Mouse (Mus musculus) kidney, embryonic 16.5 days (tissue): ENCODE measurements at regions not wholly inside any gene's neighbourhood (a gene's known extent, or its start where the extent isn't known, plus 50 kb on each side); places are given as distances from the start of the nearest gene placed in this dataset.

ENCODE experiments used
- ATAC-seq: fragments of 200-750 bp; cut with Nextera tagmentation; 2 replicates; pipeline ENCODE4 v1.8.0; 2017; ENCODE audit warnings: moderate TSS enrichment; ENCODE audit not compliant: low FRiP score, low TSS enrichment
- H3K27ac ChIP-seq: fragments of 300-500 bp; sonication (generic); 2 replicates; pipeline ENCODE4 v1.5.1; 2014; ENCODE audit warnings: low read length
- H3K27me3 ChIP-seq: fragments of 300-500 bp; sonication (generic); 2 replicates; pipeline ENCODE4 v1.6.1; 2014; ENCODE audit warnings: low read length, control low read depth, mixed read lengths; ENCODE audit not compliant: insufficient read depth
- H3K36me3 ChIP-seq: fragments of 300-500 bp; sonication (generic); 2 replicates; pipeline ENCODE4 v1.6.1; 2014; ENCODE audit warnings: low read length, control low read depth, mixed read lengths; ENCODE audit not compliant: insufficient read depth
- H3K4me1 ChIP-seq: fragments of 300-500 bp; sonication (generic); 2 replicates; pipeline ENCODE4 v1.6.1; 2014; ENCODE audit warnings: low read length, control low read depth, mixed read lengths; ENCODE audit not compliant: insufficient read depth
- H3K4me2 ChIP-seq: fragments of 300-500 bp; sonication (generic); replicated peaks from 2 replicates; pipeline ENCODE4 v1.6.1; 2014; ENCODE audit warnings: low read depth, low read length
- H3K4me3 ChIP-seq: fragments of 300-500 bp; sonication (generic); 2 replicates; pipeline ENCODE4 v1.5.1; 2014; ENCODE audit warnings: mild to moderate bottlenecking, low read length
- H3K9ac ChIP-seq: fragments of 300-500 bp; sonication (generic); replicated peaks from 2 replicates; pipeline ENCODE4 v1.6.1; 2014; ENCODE audit warnings: low read length
- H3K9me3 ChIP-seq: fragments of 300-500 bp; sonication (generic); 2 replicates; pipeline ENCODE4 v1.6.1; 2016; ENCODE audit warnings: low read length, control low read depth
- WGBS: fragments of 180-500 bp; shearing (Covaris S2); extraction: QIAGEN DNeasy Blood & Tissue Kit; methylation state at CpG from one replicate; pipeline ENCODE4 v1.1.7; 2014; 5-methylcytosine and 5-hydroxymethylcytosine counted together

DNA sequence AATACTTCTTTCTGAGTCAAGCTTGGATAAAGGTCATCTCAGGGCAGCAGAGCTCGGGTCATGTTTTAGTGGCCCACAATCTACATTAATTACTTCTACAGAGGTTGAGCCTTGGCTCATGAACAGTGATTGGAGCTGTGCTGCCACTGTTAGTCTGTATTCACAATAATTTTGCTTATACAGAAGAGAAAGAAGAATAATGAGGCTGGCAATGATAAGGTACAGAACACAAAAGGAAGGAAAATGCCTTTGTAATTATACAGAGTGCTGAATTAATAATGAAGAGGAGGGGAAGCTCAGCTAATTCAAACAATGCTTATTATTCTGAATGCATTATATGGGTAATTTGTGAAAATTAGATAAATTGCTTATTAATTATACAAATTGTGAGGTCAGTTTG is 573.9 kb upstream of the Cblb start:
- no peak for ATAC-seq
- WGBS: 32% methylated on average over 1 of the region's 1 CpGs
- Histone ChIP-seq H3K4me1 (no peaks in the 10 kb centered on the region), H3K4me3 (no peak overlapping the region), H3K4me2 (no peak overlapping the region), H3K9ac (no peak overlapping the region), H3K27me3 (no peaks in the 10 kb centered on the region), H3K36me3 (no peaks in the 10 kb centered on the region), H3K27ac (no peak overlapping the region), H3K9me3 (no peaks in the 10 kb centered on the region)

- WGBS: 20% methylated on average over 3 of the region's 3 CpGs
- ATAC-seq: peak; percentile 80; the same call in 1 of the 2 replicates
- no peaks in the 10 kb centered on the region for H3K27me3 ChIP-seq
Observed at GRCm38 (mm10) chr16:51475690-51476089, 555.3 kb upstream of the Cblb start.

DNA sequence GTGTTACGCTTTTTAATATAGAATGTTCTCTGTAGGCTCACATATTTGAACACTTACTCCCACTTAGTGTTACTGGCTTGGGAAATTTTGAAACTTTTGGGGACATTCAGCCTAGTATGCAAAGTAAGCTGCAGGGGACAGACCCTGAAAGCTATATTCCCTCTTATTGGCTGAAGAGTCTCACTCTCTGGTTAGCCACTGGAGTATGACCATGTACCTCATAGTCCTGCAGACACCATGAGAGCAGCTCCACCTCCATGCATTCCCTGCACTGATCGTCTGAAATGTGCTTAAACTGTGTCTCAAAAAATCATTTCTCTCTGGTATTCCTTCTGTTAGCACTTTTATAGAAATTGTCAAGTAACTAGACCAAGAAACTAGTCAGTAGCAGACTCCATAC is 534.9 kb upstream of the Cblb start:
- ATAC-seq: no peak
- H3K4me2 ChIP-seq: no peak overlapping the region
- no peak overlapping the region for H3K4me3 ChIP-seq
- 89% methylated on average over 2 of the region's 2 CpGs for WGBS
- H3K27me3 ChIP-seq: no peaks in the 10 kb centered on the region
- no peak overlapping the region for H3K9ac ChIP-seq
- no peak overlapping the region for H3K27ac ChIP-seq
- H3K36me3 ChIP-seq: no peaks in the 10 kb centered on the region
- no peaks in the 10 kb centered on the region for H3K4me1 ChIP-seq
- H3K9me3 ChIP-seq: no peaks in the 10 kb centered on the region

More at GRCm38 (mm10) chr16:51475690-51476089, 555.3 kb upstream of the Cblb start:
- no peak overlapping the region for H3K27ac ChIP-seq
- no peak overlapping the region for H3K9ac ChIP-seq
- H3K4me1 ChIP-seq: no peaks in the 10 kb centered on the region
- no peak overlapping the region for H3K4me3 ChIP-seq
- no peak overlapping the region for H3K4me2 ChIP-seq
- no peaks in the 10 kb centered on the region for H3K9me3 ChIP-seq
- H3K36me3 ChIP-seq: no peaks in the 10 kb centered on the region

GRCm38 (mm10) chr16:51497777-51498176 is 533.2 kb upstream of the Cblb start:
- no peak for ATAC-seq
- no peaks in the 10 kb centered on the region for H3K36me3 ChIP-seq
- H3K4me1 ChIP-seq: no peaks in the 10 kb centered on the region
- H3K9me3 ChIP-seq: no peaks in the 10 kb centered on the region
- no peak overlapping the region for H3K4me2 ChIP-seq
- H3K27me3 ChIP-seq: no peaks in the 10 kb centered on the region
- WGBS: 82% methylated on average over 7 of the region's 7 CpGs
- H3K9ac ChIP-seq: no peak overlapping the region
- H3K27ac ChIP-seq: no peak overlapping the region
- H3K4me3 ChIP-seq: no peak overlapping the region

- Histone ChIP-seq H3K36me3 (no peaks in the 10 kb centered on the region), H3K9ac (no peak overlapping the region), H3K4me2 (no peak overlapping the region), H3K27ac (no peak overlapping the region), H3K9me3 (no peaks in the 10 kb centered on the region), H3K27me3 (no peaks in the 10 kb centered on the region), H3K4me1 (no peaks in the 10 kb centered on the region), H3K4me3 (no peak overlapping the region)
- 59% methylated on average over 3 of the region's 3 CpGs for WGBS
- no peak for ATAC-seq
Observed at GRCm38 (mm10) chr16:51517079-51517478, 513.9 kb upstream of the Cblb start.

DNA sequence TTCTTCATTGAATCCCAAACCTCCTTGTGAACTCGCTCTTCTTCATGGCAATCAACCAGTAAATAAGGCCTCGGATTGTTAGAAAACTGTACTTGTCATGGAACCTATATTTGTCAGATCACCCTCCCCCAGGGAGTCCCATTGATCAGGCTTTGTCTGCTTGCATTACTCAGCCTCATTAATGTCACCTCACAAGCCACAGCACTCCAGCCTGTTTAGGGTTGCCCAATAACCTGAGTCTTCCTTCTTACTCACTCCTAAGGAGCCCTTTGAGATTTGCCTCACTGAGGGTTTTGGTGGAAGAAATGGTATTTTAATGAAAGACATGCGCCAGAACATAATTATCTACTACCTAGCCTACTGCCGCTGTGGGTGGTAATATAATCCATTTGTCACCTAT is 510.3 kb upstream of the Cblb start:
- Histone ChIP-seq H3K4me2 (no peak overlapping the region), H3K36me3 (no peaks in the 10 kb centered on the region), H3K9ac (no peak overlapping the region), H3K27ac (no peak overlapping the region), H3K4me3 (no peak overlapping the region), H3K27me3 (no peaks in the 10 kb centered on the region), H3K4me1 (no peaks in the 10 kb centered on the region), H3K9me3 (no peaks in the 10 kb centered on the region)
- ATAC-seq: no peak
- 89% methylated on average over 4 of the region's 4 CpGs for WGBS

DNA sequence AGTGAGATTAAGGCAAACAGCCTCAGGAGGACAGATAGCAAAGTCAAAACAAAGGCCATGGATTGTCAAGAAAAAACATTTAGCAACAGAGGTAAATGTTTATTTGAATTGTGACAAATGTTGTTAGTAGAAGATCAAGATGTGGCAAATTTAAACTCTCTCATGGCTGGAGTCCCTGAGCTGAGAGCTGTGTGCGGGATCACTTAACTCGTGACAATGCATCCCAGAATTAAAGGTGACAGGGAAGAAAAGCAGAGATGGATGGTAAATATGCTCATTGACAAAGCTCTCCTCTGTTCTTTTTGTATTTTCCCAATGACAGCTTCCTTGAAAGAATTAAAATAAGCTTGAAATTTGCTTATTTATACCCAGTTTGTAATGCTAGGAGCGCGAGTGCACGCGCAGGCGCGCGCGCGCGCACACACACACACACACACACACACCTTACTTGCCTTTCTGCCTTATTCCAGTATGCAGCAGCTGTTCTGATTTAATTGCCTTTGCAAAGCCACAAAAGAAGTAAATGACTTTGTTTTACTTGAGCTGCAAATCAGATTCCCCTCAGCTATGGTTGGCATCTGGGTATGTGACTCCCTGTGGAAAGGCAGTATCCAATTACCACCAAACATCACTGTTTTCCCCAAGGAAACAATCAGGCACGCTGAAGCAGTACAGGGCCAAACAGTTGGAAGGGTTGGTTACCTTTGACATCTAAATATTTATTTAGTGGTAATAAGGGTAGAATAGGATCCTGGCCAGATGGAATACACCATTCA is 509.5 kb upstream of the Cblb start:
- no peak overlapping the region for H3K4me3 ChIP-seq
- H3K4me1 ChIP-seq: no peaks in the 10 kb centered on the region
- ATAC-seq: peak; percentile 87; the same call in 1 of the 2 replicates
- no peak overlapping the region for H3K4me2 ChIP-seq
- no peaks in the 10 kb centered on the region for H3K36me3 ChIP-seq
- H3K9ac ChIP-seq: no peak overlapping the region
- H3K27me3 ChIP-seq: no peaks in the 10 kb centered on the region
- WGBS: 75% methylated on average over 13 of the region's 13 CpGs
- H3K27ac ChIP-seq: no peak overlapping the region
- no peaks in the 10 kb centered on the region for H3K9me3 ChIP-seq

DNA sequence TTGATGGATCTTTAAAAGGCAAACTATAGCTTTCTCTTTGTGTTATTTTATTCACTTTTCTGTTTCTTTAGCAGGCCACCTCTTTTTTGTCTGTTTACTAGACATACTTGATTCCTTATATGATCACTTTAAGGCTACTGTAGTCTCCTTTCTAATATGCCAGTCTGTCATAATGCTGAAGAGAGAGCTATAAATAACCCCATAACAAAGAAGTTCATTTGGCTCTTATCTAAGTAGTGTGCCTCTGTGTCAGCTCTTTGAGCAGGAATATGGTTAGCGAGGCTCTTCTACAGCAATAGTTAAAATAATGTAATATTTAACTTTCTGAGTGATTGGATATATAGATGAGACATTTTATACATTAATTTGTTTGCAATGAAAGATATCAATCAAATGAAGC is 507.0 kb upstream of the Cblb start:
- no peak for ATAC-seq
- no peak overlapping the region for H3K4me3 ChIP-seq
- no peaks in the 10 kb centered on the region for H3K36me3 ChIP-seq
- no peak overlapping the region for H3K9ac ChIP-seq
- no peaks in the 10 kb centered on the region for H3K27me3 ChIP-seq
- H3K9me3 ChIP-seq: no peaks in the 10 kb centered on the region
- H3K4me2 ChIP-seq: no peak overlapping the region
- H3K4me1 ChIP-seq: no peaks in the 10 kb centered on the region
- WGBS: 74% methylated on average over 1 of the region's 1 CpGs
- H3K27ac ChIP-seq: no peak overlapping the region

GRCm38 (mm10) chr16:51532496-51532895 is 498.5 kb upstream of the Cblb start:
- no peak overlapping the region for H3K4me2 ChIP-seq
- H3K36me3 ChIP-seq: no peaks in the 10 kb centered on the region
- no peak overlapping the region for H3K9ac ChIP-seq
- no peaks in the 10 kb centered on the region for H3K4me1 ChIP-seq
- H3K9me3 ChIP-seq: no peaks in the 10 kb centered on the region
- no peak overlapping the region for H3K27ac ChIP-seq
- H3K27me3 ChIP-seq: no peaks in the 10 kb centered on the region
- no peak for ATAC-seq
- no peak overlapping the region for H3K4me3 ChIP-seq
- 94% methylated on average over 1 of the region's 1 CpGs for WGBS

- no peaks in the 10 kb centered on the region for H3K27me3 ChIP-seq
- WGBS: 52% methylated on average over 4 of the region's 4 CpGs
- ATAC-seq: peak; percentile 85
- H3K27ac ChIP-seq: peak overlapping the region; percentile 64
- no peak overlapping the region for H3K9ac ChIP-seq
- no peaks in the 10 kb centered on the region for H3K36me3 ChIP-seq
- no peaks in the 10 kb centered on the region for H3K9me3 ChIP-seq
- H3K4me1 ChIP-seq: no peaks in the 10 kb centered on the region
- no peak overlapping the region for H3K4me3 ChIP-seq
- no peak overlapping the region for H3K4me2 ChIP-seq
Observed at GRCm38 (mm10) chr16:51543769-51544168, 487.3 kb upstream of the Cblb start.
